Mouse (Mus musculus): ENCODE results near the gene Neurod1.

DNA sequence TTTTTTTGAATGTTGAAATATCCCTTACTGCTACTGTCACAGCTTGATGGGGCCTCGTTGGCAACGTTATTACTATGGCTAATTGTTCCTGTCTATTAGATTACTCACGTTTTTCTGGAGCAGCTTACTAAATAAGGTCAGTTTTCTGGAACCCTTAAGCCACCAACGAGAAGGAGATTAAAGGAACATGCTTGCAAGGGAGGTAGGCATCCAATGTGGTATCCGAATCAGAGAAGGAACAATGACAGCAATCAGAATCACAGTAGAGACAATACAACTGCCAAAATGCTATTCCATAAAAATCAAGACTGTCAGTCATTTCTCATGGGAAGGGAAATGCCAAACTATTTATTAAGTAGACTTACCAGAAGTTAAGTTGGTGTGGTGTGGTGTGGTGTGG lies 5.1 kb downstream of the Neurod1 start:
- no peak for TF ChIP-seq CTCF (conservative IDR thresholded peaks at IDR 0.05 in 1 of 2, IDR thresholded peaks at IDR 0.05 in 1 of 2; ENCODE audit: low read depth in 2 of 2, low read length in 2 of 2)
- no peak for TF ChIP-seq ETS1 (conservative IDR thresholded peaks at IDR 0.05; ENCODE audit: low read depth, low read length)
- TF ChIP-seq RAD21 (IDR thresholded peaks at IDR 0.05; ENCODE audit: low read depth, low read length): no peak
- TF ChIP-seq IRF4 (IDR thresholded peaks at IDR 0.05; ENCODE audit: low read depth, low read length): no peak
- no peak for TF ChIP-seq MEF2A (IDR thresholded peaks at IDR 0.05; ENCODE audit: borderline replicate concordance, low read depth, low read length)
- TF ChIP-seq POLR2A (IDR thresholded peaks at IDR 0.05; ENCODE audit: low read depth, low read length): no peak
- TF ChIP-seq EP300 (IDR thresholded peaks at IDR 0.05; ENCODE audit: low read length): no peak
- no peak for TF ChIP-seq ZNF384 (IDR thresholded peaks at IDR 0.05; ENCODE audit: low read depth, low read length)
- no peak for TF ChIP-seq ZC3H11A (IDR thresholded peaks at IDR 0.05; ENCODE audit: low read depth, low read length)
- no peak for TF ChIP-seq MAX (IDR thresholded peaks at IDR 0.05; ENCODE audit: low read length)
- no peak for TF ChIP-seq HCFC1 (IDR thresholded peaks at IDR 0.05; ENCODE audit: low read depth, low read length)
- TF ChIP-seq ZMIZ1 (IDR thresholded peaks at IDR 0.05; ENCODE audit: low read depth, low read length): no peak
- no peak for TF ChIP-seq JUND (conservative IDR thresholded peaks at IDR 0.05; ENCODE audit: low read depth, low read length)
